Mouse (Mus musculus): ENCODE results near the gene Kpnb1. TPM values are rescaled to one million over a fixed set of nuclear protein-coding genes. Genes with fewer than 3 reads are reported as not detected.
A peak's percentile ranks its signal among the peaks of the same experiment; 100 is the strongest.

The Kpnb1 gene
- polyA plus RNA-seq, 1 experiment from 2014 or later = 43.8 TPM

- Histone ChIP-seq H3K9ac (no peak overlapping the region), H3K9me3 (replicated peaks) (no peaks in the 10 kb centered on the region), H3K4me3 (replicated peaks) (no peak overlapping the region), H3K27me3 (peaks cover 42% of the 10 kb centered on the region), H3K27ac (replicated peaks) (no peak overlapping the region), H3K4me2 (replicated peaks) (no peak overlapping the region), H3K36me3 (peaks cover 50% of the 10 kb centered on the region), H3K4me1 (peaks cover 20% of the 10 kb centered on the region)
- ATAC-seq (ENCODE audit: insufficient number of reproducible peaks, low FRiP score, low TSS enrichment, low read depth) = no peak
- 65% methylated on average over 4 of the region's 4 CpGs for WGBS
Measured at GRCm38 (mm10) chr11:97140811-97141210, 46.9 kb downstream of the Kpnb1 start.

GRCm38 (mm10) chr11:97139256-97139655, 48.4 kb downstream of the Kpnb1 start:
- Histone ChIP-seq H3K9ac (0 out of 2 replicates have a peak overlapping the region, but pooled peaks have one; percentile 9), H3K4me2 (replicated peaks) (peak overlapping the region; percentile 58), H3K27me3 (peaks cover 45% of the 10 kb centered on the region), H3K9me3 (replicated peaks) (no peaks in the 10 kb centered on the region), H3K4me3 (replicated peaks) (peak overlapping the region; percentile 33), H3K36me3 (peaks cover 37% of the 10 kb centered on the region), H3K27ac (replicated peaks) (no peak overlapping the region), H3K4me1 (peaks cover 20% of the 10 kb centered on the region)
- ATAC-seq (ENCODE audit: insufficient number of reproducible peaks, low FRiP score, low TSS enrichment, low read depth) = no peak; the same call in 1 of the 2 replicates
- WGBS = 26% methylated on average over 15 of the region's 15 CpGs

GRCm38 (mm10) chr11:97138554-97139226, 49.0 kb downstream of the Kpnb1 start:
- Histone ChIP-seq H3K4me1 (peaks cover 20% of the 10 kb centered on the region), H3K4me3 (replicated peaks) (peak overlapping the region; percentile 33), H3K9me3 (replicated peaks) (no peaks in the 10 kb centered on the region), H3K27ac (replicated peaks) (no peak overlapping the region), H3K4me2 (replicated peaks) (peak overlapping the region; percentile 58), H3K9ac (peak overlapping the region; percentile 9; the same call in 1 of the 2 replicates), H3K27me3 (peaks cover 45% of the 10 kb centered on the region), H3K36me3 (peaks cover 33% of the 10 kb centered on the region)
- ATAC-seq (ENCODE audit: insufficient number of reproducible peaks, low FRiP score, low TSS enrichment, low read depth) = peak; percentile 31
- 18% methylated on average over 69 of the region's 69 CpGs for WGBS

GRCm38 (mm10) chr11:97133270-97133669, 54.4 kb downstream of the Kpnb1 start:
- H3K4me3 ChIP-seq (replicated peaks) = no peak overlapping the region
- H3K9ac ChIP-seq = no peak overlapping the region
- 59% methylated on average over 5 of the region's 5 CpGs for WGBS
- no peak for ATAC-seq (ENCODE audit: insufficient number of reproducible peaks, low FRiP score, low TSS enrichment, low read depth)
- no peak overlapping the region for H3K27ac ChIP-seq (replicated peaks)
- H3K27me3 ChIP-seq = peaks cover 16% of the 10 kb centered on the region; the same call in 1 of the 2 replicates
- no peaks in the 10 kb centered on the region for H3K4me1 ChIP-seq
- H3K4me2 ChIP-seq (replicated peaks) = no peak overlapping the region
- H3K9me3 ChIP-seq (replicated peaks) = no peaks in the 10 kb centered on the region
- peaks cover 21% of the 10 kb centered on the region for H3K36me3 ChIP-seq

GRCm38 (mm10) chr11:97132185-97132584, 55.5 kb downstream of the Kpnb1 start:
- 28% methylated on average over 6 of the region's 6 CpGs for WGBS
- Histone ChIP-seq H3K36me3 (peaks cover 11% of the 10 kb centered on the region; the same call in 1 of the 2 replicates), H3K4me2 (replicated peaks) (no peak overlapping the region), H3K27me3 (peaks cover 7% of the 10 kb centered on the region; the same call in 1 of the 2 replicates), H3K4me3 (replicated peaks) (no peak overlapping the region), H3K9ac (no peak overlapping the region), H3K9me3 (replicated peaks) (no peaks in the 10 kb centered on the region), H3K27ac (replicated peaks) (no peak overlapping the region), H3K4me1 (0 out of 2 replicates have a peak, but pooled peaks cover 3% of the 10 kb centered on the region)
- ATAC-seq (ENCODE audit: insufficient number of reproducible peaks, low FRiP score, low TSS enrichment, low read depth) = no peak

GRCm38 (mm10) chr11:97131683-97132082, 56.0 kb downstream of the Kpnb1 start:
- H3K4me1 ChIP-seq = peaks cover 7% of the 10 kb centered on the region; the same call in 1 of the 2 replicates
- H3K27ac ChIP-seq (replicated peaks) = no peak overlapping the region
- WGBS = 61% methylated on average over 2 of the region's 2 CpGs
- no peak for ATAC-seq (ENCODE audit: insufficient number of reproducible peaks, low FRiP score, low TSS enrichment, low read depth)
- H3K27me3 ChIP-seq = peaks cover 7% of the 10 kb centered on the region; the same call in 1 of the 2 replicates
- no peak overlapping the region for H3K4me3 ChIP-seq (replicated peaks)
- peaks cover 6% of the 10 kb centered on the region; the same call in 1 of the 2 replicates for H3K36me3 ChIP-seq
- H3K4me2 ChIP-seq (replicated peaks) = no peak overlapping the region
- H3K9ac ChIP-seq = no peak overlapping the region
- no peaks in the 10 kb centered on the region for H3K9me3 ChIP-seq (replicated peaks)

- Histone ChIP-seq H3K4me3 (replicated peaks) (no peak overlapping the region), H3K36me3 (no peaks in the 10 kb centered on the region), H3K9me3 (replicated peaks) (no peaks in the 10 kb centered on the region), H3K9ac (no peak overlapping the region), H3K4me1 (peaks cover 12% of the 10 kb centered on the region; the same call in 1 of the 2 replicates), H3K27me3 (peaks cover 7% of the 10 kb centered on the region; the same call in 1 of the 2 replicates), H3K4me2 (replicated peaks) (no peak overlapping the region), H3K27ac (replicated peaks) (no peak overlapping the region)
- no peak for ATAC-seq (ENCODE audit: insufficient number of reproducible peaks, low FRiP score, low TSS enrichment, low read depth)
- 80% methylated on average over 7 of the region's 7 CpGs for WGBS
Measured at GRCm38 (mm10) chr11:97130318-97130717, 57.4 kb downstream of the Kpnb1 start.

- H3K27me3 ChIP-seq = peaks cover 4% of the 10 kb centered on the region; the same call in 1 of the 2 replicates
- no peak overlapping the region for H3K4me3 ChIP-seq (replicated peaks)
Measured at GRCm38 (mm10) chr11:97128956-97129355, 58.7 kb downstream of the Kpnb1 start.

GRCm38 (mm10) chr11:97127470-97128223, 60.0 kb downstream of the Kpnb1 start:
- WGBS = 16% methylated on average over 19 of the region's 19 CpGs
- H3K27ac ChIP-seq (replicated peaks) = no peak overlapping the region
- no peaks in the 10 kb centered on the region for H3K36me3 ChIP-seq
- peak overlapping the region; percentile 40; the same call in 1 of the 2 replicates for H3K9ac ChIP-seq
- H3K4me1 ChIP-seq = peaks cover 16% of the 10 kb centered on the region
- H3K4me2 ChIP-seq (replicated peaks) = peak overlapping the region; percentile 95
- no peaks in the 10 kb centered on the region; the same call in 1 of the 2 replicates for H3K27me3 ChIP-seq
- H3K9me3 ChIP-seq (replicated peaks) = no peaks in the 10 kb centered on the region
- no peak for ATAC-seq (ENCODE audit: insufficient number of reproducible peaks, low FRiP score, low TSS enrichment, low read depth)
- peak overlapping the region; percentile 53 for H3K4me3 ChIP-seq (replicated peaks)

More at GRCm38 (mm10) chr11:97128956-97129355, 58.7 kb downstream of the Kpnb1 start:
- Histone ChIP-seq H3K4me1 (peaks cover 12% of the 10 kb centered on the region), H3K36me3 (no peaks in the 10 kb centered on the region), H3K9me3 (replicated peaks) (no peaks in the 10 kb centered on the region), H3K27ac (replicated peaks) (no peak overlapping the region), H3K4me2 (replicated peaks) (no peak overlapping the region), H3K9ac (no peak overlapping the region)
- no peak for ATAC-seq (ENCODE audit: insufficient number of reproducible peaks, low FRiP score, low TSS enrichment, low read depth)
- WGBS = 37% methylated on average over 3 of the region's 3 CpGs

- H3K4me3 ChIP-seq (replicated peaks) = peak overlapping the region; percentile 53
- WGBS = 1% methylated on average over 32 of the region's 32 CpGs
- 0 out of 2 replicates have a peak overlapping the region, but pooled peaks have one; percentile 44 for H3K27ac ChIP-seq (replicated peaks)
- peak overlapping the region; percentile 95 for H3K4me2 ChIP-seq (replicated peaks)
- peak overlapping the region; percentile 40 for H3K9ac ChIP-seq
- H3K9me3 ChIP-seq (replicated peaks) = no peaks in the 10 kb centered on the region
- no peaks in the 10 kb centered on the region for H3K36me3 ChIP-seq
- no peaks in the 10 kb centered on the region; the same call in 1 of the 2 replicates for H3K27me3 ChIP-seq
- peaks cover 16% of the 10 kb centered on the region for H3K4me1 ChIP-seq
- peak; percentile 69; the same call in 1 of the 2 replicates for ATAC-seq (ENCODE audit: insufficient number of reproducible peaks, low FRiP score, low TSS enrichment, low read depth)
Measured at GRCm38 (mm10) chr11:97126645-97127468, 60.8 kb downstream of the Kpnb1 start.

Measured in embryonic facial prominence, embryonic 15.5 days (tissue).